Mouse (Mus musculus) liver, embryonic 14.5 days (tissue): ENCODE data around the gene Sfxn4. TPM values are rescaled to one million over a fixed set of nuclear protein-coding genes. Genes with fewer than 3 reads are reported as not detected.

Experiments
- ATAC-seq: fragments of 200-750 bp; cut with Nextera tagmentation; 2 replicates; pipeline ENCODE4 v1.8.0; 2017; ENCODE audit warnings: moderate number of reproducible peaks, mild to moderate bottlenecking, moderate library complexity; ENCODE audit not compliant: insufficient read depth
- DNase-seq, 3 experiments: peaks; one replicate each; pipeline ENCODE4 v3.0.0-alpha.2; 2012 to 2013; ENCODE audit warnings: low read depth in 3 of 3, low spot score in 3 of 3
- H3K27ac ChIP-seq: fragments of 300-500 bp; sonication (generic); 2 replicates; pipeline ENCODE4 v1.5.1; 2014; ENCODE audit warnings: moderate library complexity, mild to moderate bottlenecking, control low read depth, inconsistent platforms
- H3K27me3 ChIP-seq: fragments of 300-500 bp; sonication (generic); 2 replicates; pipeline ENCODE4 v1.6.1; 2014; ENCODE audit warnings: mild to moderate bottlenecking, low read length, moderate library complexity; ENCODE audit not compliant: control insufficient read depth, insufficient read depth
- H3K36me3 ChIP-seq: fragments of 300-500 bp; sonication (generic); replicated peaks from 2 replicates; pipeline ENCODE4 v1.6.1; 2014; ENCODE audit warnings: low read depth; ENCODE audit not compliant: control insufficient read depth, insufficient read depth
- H3K4me1 ChIP-seq, 2 experiments: fragments of 200-500 bp in 1 of 2; fragments of 300-500 bp in 1 of 2; sonication (generic) in 1 of 2; replicated peaks; 2 replicates each; pipeline ENCODE4 v1.6.1; 2012 to 2014; ENCODE audit warnings: antibody characterized with exemption in 1 of 2, inconsistent platforms in 1 of 2, low read length in 1 of 2; ENCODE audit not compliant: control insufficient read depth in 2 of 2, insufficient read depth in 2 of 2
- H3K4me2 ChIP-seq: fragments of 300-500 bp; sonication (generic); 2 replicates; pipeline ENCODE4 v1.6.1; 2014; ENCODE audit warnings: low read depth, mild to moderate bottlenecking, control low read depth, moderate library complexity
- H3K4me3 ChIP-seq, 2 experiments: fragments of 200-500 bp in 1 of 2; fragments of 300-500 bp in 1 of 2; sonication (generic) in 1 of 2; 2 replicates each; pipeline ENCODE4 v1.5.1; 2012 to 2014; ENCODE audit warnings: low read depth in 2 of 2, low read length in 2 of 2, mild to moderate bottlenecking in 2 of 2, control low read depth in 1 of 2, inconsistent platforms in 1 of 2, moderate library complexity in 1 of 2; ENCODE audit not compliant: insufficient read depth in 1 of 2
- H3K9ac ChIP-seq: fragments of 300-500 bp; sonication (generic); replicated peaks from 2 replicates; pipeline ENCODE4 v1.6.1; 2014; ENCODE audit warnings: mild to moderate bottlenecking, control low read depth, moderate library complexity
- H3K9me3 ChIP-seq: fragments of 300-500 bp; sonication (generic); 2 replicates; pipeline ENCODE4 v1.6.1; 2016; ENCODE audit warnings: low read length, mixed read lengths; ENCODE audit not compliant: control insufficient read depth
- CTCF ChIP-seq: IDR thresholded peaks from 2 replicates; pipeline ENCODE4 v1.5.1; 2016; ENCODE audit warnings: antibody characterized with exemption, low read depth, control low read depth
- EP300 ChIP-seq: IDR thresholded peaks from 2 replicates; pipeline ENCODE4 v1.6.1; 2016; ENCODE audit warnings: antibody characterized with exemption, low read depth
- WGBS: fragments of 180-500 bp; shearing (Covaris S2); extraction: QIAGEN DNeasy Blood & Tissue Kit; methylation state at CpG from one replicate; pipeline ENCODE4 v1.1.7; 2014; ENCODE audit not compliant: insufficient replicate concordance; 5-methylcytosine and 5-hydroxymethylcytosine counted together
- polyA plus RNA-seq, 2 experiments: library from polyadenylated mRNA; depleted of rRNA in 1 of 2; stranded (reverse) in 1 of 2; unstranded in 1 of 2; fragments of >200 nt; fragmentation: Nextera tagmentation in 1 of 2; extraction: Ambion mirVana in 1 of 2; gene quantifications; 2 replicates each; pipeline versions ENCODE4 v1.2.1 to v1.2.3; 2012 to 2014

Gene Sfxn4
- polyA plus RNA-seq, 2 experiments: 0.98 to 1.2 TPM

DNA sequence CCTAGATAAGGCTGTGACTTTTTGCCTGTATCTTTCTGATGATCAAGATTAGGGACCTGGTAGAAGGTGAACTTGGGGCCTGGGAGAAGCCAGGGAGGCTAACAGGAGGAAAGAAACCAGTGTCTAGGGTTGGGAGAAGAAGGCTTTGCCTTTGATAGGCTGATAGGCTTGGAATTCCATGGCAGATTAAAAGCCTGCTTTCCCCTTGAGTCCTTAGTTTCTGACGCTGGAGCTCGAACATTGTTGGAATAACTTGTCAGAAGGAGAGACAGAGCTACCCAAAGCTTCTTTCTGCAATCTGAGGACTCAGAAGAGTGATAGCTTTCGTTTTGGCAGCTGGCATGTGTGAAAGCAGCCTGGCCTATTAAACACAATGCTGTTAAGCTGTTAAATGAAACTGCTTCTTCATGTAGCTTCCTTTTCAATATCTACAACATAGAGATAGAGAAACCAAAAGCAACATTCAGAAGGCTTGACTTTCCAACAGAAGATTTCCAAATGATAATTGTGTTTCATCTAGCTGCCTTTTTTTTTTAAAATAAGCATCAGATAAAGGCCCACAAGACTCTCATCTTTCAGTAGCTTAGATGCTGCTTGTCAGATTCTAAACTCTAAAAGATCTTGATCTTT is 34.1 kb upstream of the Sfxn4 start:
- TF ChIP-seq EP300 (no peak), CTCF (no peak)
- no peak overlapping the region for H3K4me3 ChIP-seq
- H3K27me3 ChIP-seq: no peaks in the 10 kb centered on the region; the same call in none of the 2 replicates
- peaks cover 3 to 8% of the 10 kb centered on the region in 2 experiments; a peak in 3 of 4 replicates for H3K4me1 ChIP-seq
- 34% methylated on average over 3 of the region's 3 CpGs for WGBS
- H3K27ac ChIP-seq: no peak overlapping the region
- no peaks in the 10 kb centered on the region for H3K36me3 ChIP-seq
- H3K4me2 ChIP-seq: no peak overlapping the region
- DNase-seq: no peak
- no peak for ATAC-seq
- H3K9ac ChIP-seq: no peak overlapping the region
- no peaks in the 10 kb centered on the region for H3K9me3 ChIP-seq

DNA sequence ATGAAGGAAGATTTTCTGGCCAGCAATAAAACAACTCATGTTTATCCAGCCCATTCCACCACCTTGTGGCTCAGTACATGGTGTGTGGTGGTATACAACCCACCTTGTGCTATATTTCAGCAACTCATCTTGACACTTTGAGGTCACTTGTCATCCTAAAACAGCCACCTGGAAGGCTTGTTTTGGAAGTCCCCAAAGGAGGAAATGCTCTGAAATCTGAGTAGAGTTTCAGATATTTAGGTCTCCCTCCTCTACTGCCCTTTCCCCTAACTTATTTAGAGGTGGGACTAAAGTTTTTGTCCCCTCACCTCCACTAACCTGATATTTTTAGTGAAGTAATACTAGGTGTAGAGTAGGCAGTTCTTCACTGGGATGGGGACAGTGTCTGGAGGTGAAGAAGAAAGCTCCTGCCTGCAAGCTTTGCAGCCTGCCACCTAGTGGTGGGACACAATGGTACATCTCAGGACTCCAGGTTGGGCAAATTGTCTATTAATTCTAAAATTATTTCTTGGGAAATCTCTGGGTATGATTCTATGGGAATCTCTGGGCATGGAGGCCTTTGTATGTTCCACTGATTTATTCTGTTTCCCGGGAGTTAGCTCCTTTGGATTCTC is 30.8 kb upstream of the Sfxn4 start:
- Histone ChIP-seq H3K27me3 (no peaks in the 10 kb centered on the region; the same call in none of the 2 replicates), H3K36me3 (no peaks in the 10 kb centered on the region), H3K27ac (no peak overlapping the region), H3K4me1 (peaks cover 25 to 29% of the 10 kb centered on the region in 2 experiments), H3K4me2 (peak overlapping the region; percentile 89), H3K9ac (peak overlapping the region; percentile 29), H3K4me3 (no peak overlapping the region; a peak in 1 of 4 replicates), H3K9me3 (no peaks in the 10 kb centered on the region)
- WGBS: 14% methylated on average over 1 of the region's 1 CpGs
- DNase-seq (peak; percentile 55 to 58 (median 56)), ATAC-seq (no peak)
- TF ChIP-seq CTCF: peak; percentile 94
- no peak for TF ChIP-seq EP300

DNA sequence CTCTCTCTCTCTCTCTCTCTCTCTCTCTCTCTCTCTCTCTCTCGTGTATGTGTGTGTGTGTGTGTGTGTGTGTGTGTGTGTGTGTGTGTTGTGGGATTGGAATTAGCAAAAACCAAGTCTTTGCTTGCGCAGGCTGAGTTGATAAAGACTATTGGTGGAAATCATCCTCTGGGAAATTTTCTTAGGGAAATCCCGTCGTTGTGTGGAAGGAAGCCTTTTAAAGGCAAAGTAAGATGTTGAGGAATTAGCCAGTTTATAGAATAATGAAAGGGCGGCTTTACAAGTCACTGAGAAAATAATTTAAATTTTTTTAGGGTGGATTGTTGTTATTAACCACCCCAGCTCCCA is 29.8 kb upstream of the Sfxn4 start:
- H3K9ac ChIP-seq: no peak overlapping the region
- no peak for TF ChIP-seq CTCF
- TF ChIP-seq EP300: no peak
- no peaks in the 10 kb centered on the region for H3K36me3 ChIP-seq
- H3K4me2 ChIP-seq: peak overlapping the region; percentile 89
- no peak for ATAC-seq
- H3K27me3 ChIP-seq: no peaks in the 10 kb centered on the region; the same call in none of the 2 replicates
- DNase-seq: no peak
- peak overlapping the region in 1 of 2 experiments; percentile 36; a peak in 3 of 4 replicates for H3K4me3 ChIP-seq
- H3K27ac ChIP-seq: no peak overlapping the region
- WGBS: 17% methylated on average over 5 of the region's 5 CpGs
- peaks cover 25 to 29% of the 10 kb centered on the region in 2 experiments for H3K4me1 ChIP-seq
- H3K9me3 ChIP-seq: no peaks in the 10 kb centered on the region

- no peaks in the 10 kb centered on the region for H3K9me3 ChIP-seq
- under 1% methylated on average over 41 of the region's 41 CpGs for WGBS
- H3K36me3 ChIP-seq: no peaks in the 10 kb centered on the region
- H3K27ac ChIP-seq: no peak overlapping the region
- H3K4me1 ChIP-seq: peaks cover 25 to 29% of the 10 kb centered on the region in 2 experiments
- DNase-seq (no peak), ATAC-seq (peak; percentile 20)
- peak overlapping the region; percentile 85 to 90 for H3K4me3 ChIP-seq
- H3K9ac ChIP-seq: peak overlapping the region; percentile 36
- TF ChIP-seq EP300: no peak
- TF ChIP-seq CTCF: no peak
- H3K4me2 ChIP-seq: peak overlapping the region; percentile 89
- no peaks in the 10 kb centered on the region; the same call in none of the 2 replicates for H3K27me3 ChIP-seq
Observed at GRCm38 (mm10) chr19:60890391-60891122, 29.3 kb upstream of the Sfxn4 start.
